Mouse (Mus musculus) layer of hippocampus, adult 8-10 months (tissue): Measurements from ENCODE around the gene Exd2. TPM values are rescaled to one million over a fixed set of nuclear protein-coding genes. Genes with fewer than 3 reads are reported as not detected.
"Not testable (repeated sequence)": the region's sequence is repeated elsewhere in the genome, so short reads cannot be mapped to it uniquely, and the experiment has no call there.

ENCODE experiments used
- DNase-seq, 2 experiments: peaks; one replicate each; pipeline ENCODE4 v3.0.0; 2022; ENCODE audit warnings: low spot score in 2 of 2
- total RNA-seq, 4 experiments: library from RNA; stranded (reverse); gene quantifications; 2 replicates each; pipeline ENCODE4 v1.2.4; 2022

Exd2 gene
- total RNA-seq = 100 to 1,000 TPM in 2 of 4 experiments, 10 to 100 TPM in 2; 86.5 to 127 (median 106) TPM

DNA sequence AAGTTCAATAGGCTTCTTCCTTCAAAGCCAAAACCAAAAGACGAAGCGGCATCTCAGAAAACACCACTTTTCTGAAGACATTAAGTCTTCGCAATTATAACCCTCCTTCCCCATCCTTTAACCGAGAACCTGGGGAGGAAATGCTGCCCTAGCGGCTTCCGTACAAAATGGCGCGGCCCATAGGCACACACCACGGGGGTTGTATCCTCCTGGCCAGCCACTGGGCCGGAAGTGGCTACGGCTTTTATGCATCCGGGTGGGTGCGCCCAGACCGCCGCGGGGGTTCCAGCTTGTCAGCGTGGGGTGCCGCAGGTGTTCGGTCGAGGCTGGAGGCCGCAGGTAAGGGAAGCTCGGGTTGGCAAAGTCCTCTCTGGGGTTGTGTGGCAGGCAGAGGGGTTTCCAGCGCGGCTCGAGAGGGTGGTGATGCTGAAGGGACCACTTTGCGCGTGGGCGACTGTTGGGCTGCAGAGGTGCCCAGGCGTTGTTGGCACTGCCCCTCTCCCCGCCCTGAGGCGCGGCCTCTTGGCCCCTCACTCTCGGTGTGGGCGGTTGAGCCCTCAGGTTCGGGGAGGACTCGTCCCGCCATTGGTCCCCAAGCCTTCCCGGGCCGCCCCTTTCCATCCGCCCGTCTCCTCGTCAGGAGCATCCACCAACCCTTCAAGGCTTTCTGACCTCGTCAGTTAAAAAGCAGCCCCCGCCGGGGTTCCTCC is at the start of gene Exd2:
TSS of gene Exd2 (plus strand) at position 154 of the 710 bp plus-strand sequence.
- peak; percentile 89 to 92 for DNase-seq

DNA sequence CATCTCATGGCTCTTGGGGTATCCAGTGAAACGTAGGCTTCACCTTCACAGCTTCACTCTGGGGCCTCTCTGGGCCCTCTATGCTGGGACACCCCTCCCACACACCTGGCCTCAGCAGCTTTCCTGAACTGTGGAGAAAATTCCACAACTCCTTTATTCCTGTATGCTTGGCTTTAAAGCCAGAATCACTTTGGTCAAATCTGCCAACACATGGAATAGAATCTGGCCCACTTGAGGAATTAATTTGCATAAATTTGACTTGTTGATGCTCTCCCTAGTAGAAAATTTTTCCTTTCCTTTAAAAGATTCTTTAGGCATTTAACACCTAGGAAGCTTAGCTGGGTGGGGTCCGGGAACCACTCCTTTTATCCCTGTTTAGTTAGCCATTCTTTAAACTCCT is 47.8 kb upstream of the Exd2 start:
- no peak for DNase-seq

DNA sequence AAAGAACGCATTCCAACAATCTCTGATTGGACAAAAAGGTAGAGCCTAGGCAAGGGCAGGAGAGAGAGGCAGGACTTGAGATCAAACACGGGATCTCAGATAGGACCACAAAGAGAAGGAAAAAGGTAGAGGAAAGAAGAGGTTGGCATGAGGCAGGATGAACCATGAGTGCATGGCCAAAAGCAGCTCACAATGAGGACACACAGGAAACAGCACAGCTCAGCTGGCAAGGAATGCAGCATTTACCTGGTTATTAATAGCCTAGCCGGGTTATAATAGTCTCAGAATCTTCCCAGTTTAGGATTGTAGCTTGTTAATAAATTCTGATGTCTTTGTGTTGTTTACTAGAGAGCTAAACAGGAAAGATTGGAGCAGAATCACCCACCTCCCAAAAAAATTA is 35.2 kb upstream of the Exd2 start:
- DNase-seq = no peak

DNA sequence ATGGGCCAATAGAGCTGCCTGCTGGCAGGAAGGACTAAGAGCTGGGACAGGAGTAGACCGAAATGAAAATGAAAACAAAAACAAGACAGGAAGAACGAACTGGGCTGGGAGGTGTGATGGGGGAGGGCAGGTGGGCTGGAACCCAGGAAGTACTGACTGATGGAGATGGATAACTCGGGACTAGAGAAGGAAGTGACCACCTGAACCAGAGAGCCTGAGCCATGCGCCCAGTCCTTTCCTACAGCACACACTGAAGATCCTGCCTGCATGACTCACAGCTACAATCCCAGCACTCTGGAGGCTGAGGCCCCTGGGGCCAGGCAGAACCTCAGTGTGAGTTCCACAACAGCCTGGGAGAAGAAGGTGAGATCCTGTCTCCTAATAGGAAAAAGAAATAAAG is 29.6 kb upstream of the Exd2 start:
- no peak for DNase-seq

DNA sequence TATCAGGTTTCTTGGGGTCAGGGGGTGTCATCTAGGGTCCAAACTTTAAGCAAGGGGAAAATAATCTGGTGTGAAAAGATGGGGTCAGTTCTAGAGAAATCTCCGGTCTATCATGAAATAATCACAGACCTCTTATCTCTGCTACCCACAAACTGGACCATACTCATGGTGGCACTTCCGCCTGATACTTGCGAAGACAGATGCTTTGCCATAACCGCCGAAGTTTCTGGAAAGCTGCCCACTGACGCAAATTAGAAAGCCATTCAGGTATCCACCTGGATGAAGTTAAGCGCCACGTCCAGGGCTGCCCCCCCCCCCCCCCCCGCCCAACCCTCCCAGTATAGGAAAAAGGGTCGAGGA is 28.3 kb upstream of the Exd2 start:
- DNase-seq = no peak

DNA sequence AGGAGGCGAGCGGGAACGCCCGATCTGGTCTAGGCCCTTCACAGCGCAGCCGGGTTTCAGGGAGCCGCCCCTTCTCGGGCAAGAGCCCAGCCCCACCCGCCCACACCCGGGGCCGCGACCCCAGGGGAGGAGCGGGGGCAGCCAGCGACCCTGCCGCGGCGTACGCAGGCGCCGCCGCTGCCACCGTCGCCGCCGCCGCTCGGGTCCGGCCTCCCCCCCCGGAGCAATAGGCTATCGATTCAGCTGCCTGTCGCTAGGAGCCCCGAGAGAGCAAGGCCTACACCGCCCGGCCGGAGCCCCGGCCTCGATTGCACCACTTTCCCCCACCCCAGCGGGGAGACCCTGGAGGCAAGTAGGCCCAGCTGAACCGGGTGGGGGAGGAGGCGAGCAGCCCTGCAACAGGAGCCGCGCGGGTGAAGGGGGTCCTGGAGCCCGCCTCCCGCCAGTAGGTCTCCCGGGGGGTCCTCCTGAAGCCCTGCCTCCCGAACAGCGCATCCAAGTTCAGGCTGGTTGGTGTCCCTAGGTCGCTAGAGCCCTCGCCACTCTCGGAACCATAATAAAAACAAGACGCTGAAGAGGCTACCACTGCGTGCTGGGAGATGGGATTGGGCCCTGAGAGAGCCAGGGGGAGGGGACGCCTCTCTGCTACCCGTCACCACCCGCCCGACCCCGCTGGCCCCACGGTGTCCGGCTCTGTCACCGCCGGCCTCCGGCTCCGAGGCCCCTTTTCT is 27.8 kb upstream of the Exd2 start:
- peak; percentile 49 to 52 for DNase-seq

DNA sequence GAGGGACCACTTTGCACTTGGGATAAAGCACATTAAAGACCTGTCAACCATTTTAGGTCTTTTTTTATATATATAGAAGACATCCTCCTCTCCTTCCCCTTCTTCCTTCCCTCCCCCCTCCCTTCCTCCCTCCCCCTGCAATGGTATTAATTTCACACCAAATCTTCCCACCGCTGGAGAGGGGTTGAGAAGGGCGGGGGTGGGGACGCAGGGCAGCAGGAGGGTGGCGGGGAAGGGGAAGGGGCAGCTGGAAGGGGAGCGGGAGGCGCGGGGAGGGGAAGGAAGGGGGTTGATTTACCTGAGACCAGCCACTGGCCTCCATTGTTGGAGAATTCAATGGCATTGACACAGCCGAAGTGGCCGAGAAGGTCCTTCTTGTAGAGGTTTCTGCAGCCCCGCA is 27.0 kb upstream of the Exd2 start:
- DNase-seq = no peak

DNA sequence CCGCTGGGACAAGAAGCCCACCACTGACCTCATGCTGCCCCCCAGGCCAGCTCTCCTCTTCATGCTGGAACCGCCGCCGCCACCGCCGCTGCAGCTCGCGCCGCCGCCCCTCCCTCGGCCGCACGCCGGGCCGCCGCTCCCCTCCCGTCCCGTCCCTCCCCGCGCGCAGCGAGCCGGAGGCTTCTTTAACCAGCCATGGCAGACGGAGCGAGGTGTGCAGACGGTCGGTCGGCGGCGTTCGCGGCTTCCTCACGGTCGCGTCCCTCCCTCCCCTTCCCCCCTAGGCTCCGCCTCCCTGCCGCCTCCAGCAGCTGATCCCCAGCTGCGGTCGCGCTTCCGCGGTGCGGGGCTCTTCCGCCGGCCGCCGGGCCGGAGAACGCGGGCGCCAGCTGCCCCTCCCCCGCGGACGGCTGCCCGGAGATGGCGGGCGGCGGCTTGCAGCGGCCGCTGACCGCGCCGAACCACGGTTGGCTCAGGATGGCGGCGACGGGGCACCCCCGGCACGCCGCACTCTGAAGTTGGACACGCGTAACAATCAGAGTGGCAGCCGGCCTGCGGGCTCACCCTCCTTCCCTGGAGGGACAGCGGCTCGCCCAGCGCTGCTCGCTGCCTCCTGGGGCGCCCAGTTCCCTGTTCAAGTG is 26.4 kb upstream of the Exd2 start, which contains the start of gene Dcaf5:
TSS of gene Dcaf5 (minus strand) at position 266 of the 641 bp plus-strand sequence.
- DNase-seq = peak; percentile 59 to 70

DNA sequence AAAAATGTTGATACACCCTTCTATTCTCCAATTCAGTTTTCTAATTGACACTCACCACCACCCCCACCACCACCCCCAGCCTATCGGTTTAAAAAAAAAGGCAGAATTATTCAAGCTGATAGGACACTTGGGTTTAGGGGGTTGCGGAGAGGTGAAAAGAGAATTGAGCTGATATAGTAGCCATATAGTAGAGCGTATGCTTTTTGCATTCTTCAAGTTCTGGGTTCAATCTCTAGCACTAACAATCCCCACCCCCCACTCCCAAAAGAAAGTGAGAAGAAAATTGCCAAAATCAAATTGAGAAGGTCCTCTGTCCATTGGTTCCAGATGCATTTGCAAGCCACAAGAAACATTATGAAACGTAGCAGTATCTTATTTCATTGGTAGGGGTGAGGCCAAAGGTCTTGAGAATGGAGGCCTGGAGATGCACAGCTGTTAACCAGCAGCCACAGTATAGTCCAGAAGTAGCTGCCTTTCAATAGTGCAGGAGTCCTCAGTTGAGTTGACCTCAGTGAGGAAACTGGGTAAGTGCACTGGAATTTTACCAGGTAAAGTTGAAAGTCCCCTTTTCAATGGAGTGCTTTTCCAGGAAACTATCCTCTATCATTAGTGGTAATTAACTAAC is 25.7 kb upstream of the Exd2 start:
- DNase-seq = no peak

DNA sequence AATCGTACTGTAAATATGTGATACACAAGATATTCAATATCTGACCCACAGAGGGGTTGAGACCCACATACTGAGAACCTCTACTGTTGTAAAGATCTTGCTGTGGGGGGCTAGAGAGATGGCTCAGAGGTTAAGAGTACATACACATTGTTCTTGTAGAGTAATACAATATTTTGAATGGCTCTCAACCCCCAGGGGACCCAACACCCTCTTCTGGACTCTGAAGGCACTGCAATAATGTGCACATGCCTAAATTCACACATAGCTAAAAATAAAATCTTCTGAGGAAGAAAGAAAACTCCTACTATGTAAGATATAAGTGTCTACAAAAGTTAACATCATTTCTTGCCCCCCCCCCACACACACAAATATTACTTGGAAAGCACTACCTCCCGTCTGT is 21.9 kb upstream of the Exd2 start:
- DNase-seq = no peak

DNA sequence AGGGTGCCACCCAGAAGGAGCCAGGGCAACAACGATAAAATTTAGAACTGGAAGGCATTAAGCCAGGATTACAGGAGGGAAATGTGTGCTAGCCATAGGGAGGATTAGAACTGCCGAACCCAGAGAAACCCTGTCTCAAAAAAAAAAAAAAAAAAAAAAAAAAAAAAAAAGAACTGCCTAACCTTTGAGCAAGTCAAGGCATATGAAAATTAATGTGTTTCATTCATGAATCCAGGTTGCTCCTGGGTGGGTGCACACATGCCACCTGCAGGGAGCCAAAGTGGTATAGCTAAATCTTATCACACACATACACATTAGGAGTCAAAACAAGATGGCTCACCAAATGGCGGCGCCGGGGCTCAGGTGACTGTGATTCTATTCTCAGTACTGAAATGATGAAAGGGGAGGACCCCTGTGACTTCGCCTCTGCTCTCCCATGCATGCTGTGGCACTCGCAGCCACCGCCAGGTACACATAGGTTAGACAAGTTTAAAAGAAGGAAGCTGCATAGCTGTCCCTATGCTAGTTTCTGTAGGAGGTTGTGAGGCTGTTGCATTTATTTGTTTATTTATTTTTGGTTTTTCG is 18.3 kb upstream of the Exd2 start:
- DNase-seq = no peak

DNA sequence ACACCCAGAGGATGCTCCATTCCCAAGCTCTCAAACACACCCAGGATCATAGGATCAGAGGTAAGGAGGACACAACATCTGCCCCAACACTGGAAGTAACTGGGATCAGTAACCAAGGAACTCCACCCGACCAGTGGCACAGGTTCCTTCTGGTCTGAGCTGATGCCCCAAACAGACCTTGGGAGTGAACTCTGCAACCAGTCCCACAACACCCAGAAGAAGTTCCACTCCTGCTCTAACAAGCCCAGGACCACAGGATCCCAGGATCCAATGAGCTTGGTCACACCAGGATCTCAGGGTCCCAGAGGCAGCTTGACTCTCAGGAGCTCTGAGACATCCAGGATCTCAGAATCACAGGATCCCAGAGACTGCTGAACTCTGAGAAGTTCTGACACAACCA is 9.4 kb upstream of the Exd2 start:
- DNase-seq = no peak

DNA sequence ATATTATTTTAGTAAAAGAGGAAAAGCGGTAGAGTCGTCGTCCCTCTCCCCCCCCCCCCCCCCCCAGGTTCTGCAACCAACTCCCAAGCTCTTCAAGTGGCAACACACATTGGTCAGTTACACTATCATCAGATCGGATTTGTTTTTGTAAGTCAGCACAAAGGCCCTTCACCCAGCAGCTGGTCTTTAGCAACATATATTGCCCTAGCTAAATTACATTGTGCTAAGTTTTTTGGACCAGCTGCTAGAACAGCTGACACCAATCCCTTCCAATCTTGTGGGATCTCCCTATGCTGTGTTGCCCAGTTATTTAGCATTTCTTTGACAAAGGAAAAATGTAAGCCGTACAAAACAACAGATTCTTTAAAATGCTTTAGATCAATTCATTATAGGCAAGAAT is 4.9 kb upstream of the Exd2 start:
- DNase-seq = no peak

DNA sequence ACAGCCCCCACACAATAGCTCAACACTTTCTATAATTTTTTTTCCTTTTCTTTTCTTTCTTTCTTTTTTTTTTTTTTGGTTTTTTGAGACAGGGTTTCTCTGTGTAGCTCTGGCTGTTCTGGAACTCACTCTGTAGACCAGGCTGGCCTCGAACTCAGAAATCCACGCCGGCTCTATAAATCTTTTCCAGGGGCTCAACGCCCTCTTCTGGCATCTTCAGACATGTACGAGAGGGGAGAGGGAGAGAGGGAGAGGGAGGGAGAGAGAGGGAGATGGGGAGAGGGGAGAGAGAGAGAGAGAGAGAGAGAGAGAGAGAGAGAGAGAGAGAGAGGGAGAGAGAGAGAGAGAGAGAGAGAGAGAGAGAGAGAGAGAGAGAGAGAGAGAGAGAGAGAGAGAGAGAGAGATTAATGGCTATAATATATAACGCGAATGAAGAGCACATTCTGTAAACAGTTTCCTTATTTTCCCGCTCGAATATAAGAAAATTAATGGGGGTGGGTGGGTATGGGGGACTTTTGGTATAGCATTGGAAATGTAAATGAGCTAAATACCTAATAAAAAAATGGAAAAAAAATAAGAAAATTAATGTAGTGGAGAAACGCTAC is 501 bp upstream of the Exd2 start:
- DNase-seq = not testable (repeated sequence)

DNA sequence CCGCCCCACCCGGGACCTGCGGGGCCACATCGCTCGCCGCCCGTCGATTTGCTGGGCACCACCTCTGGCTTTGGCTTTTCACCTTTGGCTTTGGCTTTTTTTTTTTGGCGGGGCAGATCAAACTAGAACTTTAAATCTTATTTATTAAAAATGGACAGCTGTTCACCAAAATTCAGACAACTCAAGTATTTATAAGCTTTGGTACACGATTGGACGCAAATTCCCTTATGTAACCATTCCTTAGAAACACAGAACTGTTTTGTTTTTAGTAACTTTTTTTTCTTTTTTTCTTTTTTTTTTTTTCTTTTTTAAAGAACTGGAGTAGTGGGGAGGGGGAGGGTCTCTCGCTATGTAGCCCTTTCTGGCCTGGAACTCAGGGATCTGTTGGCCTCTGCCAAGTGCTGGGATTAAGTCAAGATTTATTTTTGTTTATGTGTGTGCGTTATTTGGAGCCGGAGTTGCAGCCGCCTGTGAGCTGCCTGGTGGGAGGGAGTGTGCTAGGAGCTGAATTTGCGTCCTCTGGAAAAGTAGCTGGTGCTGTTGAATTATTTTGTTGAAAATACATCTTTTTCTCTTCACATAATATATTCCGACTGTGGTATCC is 873 bp downstream of the Exd2 start:
- no peak for DNase-seq

DNA sequence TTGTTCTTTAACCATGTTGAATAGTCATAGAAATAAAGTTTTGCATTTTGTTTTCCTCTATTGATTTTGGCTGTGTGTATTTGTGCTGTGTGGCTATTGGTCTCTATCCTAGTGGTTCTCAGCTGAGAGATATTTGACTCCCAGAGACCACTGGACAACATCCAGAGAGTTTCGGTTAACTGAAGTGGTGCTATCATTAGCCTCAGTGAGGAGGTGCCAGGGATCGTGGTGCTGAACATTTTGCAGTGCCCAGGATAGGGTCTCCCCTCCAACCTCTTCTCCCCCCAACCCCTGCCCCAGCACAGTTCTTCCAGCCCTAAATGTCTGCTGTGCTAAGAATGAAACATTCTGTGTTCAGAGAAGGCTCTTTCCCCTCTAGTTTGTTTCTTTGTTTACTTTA is 7.3 kb downstream of the Exd2 start:
- no peak for DNase-seq

DNA sequence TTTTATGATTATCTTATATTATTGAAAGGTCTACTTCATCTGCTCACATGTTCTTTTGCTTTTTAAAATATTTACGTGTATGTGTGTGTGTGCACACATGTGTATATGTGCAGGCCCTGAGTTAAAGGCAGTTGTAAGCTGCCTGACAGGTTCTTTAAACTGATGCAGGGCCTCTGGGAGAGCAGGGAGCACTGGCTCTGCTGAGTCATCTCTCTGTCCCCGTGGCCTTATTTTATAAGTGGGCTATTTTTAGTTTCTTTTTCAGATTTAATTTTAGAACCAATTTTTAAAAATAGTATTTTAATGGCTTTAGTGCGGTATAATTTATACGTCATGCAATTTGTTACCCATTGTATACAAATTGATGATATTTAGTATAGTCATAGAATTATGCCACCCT is 9.0 kb downstream of the Exd2 start:
- DNase-seq = no peak

DNA sequence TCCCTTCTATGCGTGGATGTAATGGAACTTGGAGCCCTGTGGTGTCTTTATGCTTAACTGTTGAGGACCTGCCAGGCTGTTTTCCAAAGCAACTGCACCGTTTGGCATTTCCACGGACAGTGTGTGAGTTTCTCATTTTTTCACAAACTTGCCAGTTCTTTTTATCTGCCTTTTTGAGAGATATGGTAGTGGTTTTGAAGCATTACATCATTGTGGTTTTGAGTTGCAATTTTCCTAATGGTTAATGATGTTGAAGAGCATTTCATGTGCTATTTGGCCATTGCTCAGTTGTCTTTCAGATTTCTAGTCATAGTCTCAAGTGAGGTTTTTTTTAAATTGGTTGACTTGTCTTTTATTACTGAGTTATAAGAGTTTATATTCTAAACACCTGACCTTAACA is 10.8 kb downstream of the Exd2 start:
- DNase-seq = no peak

DNA sequence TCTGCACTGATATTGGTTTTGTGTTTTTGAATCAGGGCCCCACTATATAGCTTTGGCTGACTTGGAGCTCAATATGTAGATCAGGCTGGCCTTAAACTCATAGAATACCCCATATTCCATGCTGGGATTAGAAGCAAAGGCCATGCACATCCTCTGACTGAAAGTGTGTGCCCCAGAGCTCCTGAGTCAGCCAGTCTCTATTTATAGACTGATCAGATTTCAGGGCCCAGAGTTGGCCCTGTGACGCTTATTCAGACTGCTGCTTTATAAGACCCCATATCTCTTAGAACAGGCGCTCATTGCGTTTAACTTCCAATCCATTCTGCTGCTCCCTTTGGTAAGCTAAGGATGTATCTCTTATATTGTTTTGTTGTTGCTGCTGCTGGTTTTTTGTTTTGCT is 17.1 kb downstream of the Exd2 start:
- no peak for DNase-seq

DNA sequence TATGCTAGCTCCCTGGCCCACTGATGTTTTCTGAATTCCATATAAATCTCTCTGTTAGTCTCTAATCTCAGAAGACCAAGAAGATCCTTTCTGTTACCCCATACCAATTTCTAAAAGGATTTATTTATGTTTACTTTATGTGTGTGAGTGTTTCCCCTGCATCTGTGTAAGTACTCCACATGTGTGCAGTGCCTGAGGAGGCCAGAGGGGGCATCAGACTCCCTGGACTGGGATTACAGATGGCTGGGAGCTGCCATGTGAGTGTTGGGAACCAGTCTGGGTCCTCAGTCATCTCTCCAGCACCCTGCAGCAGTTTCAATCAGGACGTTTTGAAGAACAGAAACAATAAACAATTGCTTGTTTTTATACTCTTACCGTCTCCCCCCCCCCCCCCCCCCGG is 20.5 kb downstream of the Exd2 start:
- DNase-seq = no peak

DNA sequence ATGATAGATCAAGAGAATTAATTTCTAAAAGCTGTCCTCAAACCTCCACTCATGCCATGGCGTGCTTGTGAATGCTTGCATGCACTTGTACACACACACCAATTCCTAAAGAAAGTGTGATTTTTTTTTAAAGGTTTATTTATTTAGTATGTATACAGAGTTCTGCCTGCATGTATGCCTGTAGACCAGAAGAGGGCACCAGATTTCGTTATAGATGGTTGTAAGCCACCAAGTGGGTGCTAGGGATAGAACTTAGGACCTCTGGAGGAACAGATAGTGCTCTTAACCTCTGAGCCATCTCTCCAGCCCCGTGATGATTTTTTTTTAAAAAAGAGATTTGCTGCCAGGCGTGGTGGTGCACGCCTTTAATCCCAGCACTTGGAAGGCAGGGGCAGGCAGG is 30.4 kb downstream of the Exd2 start:
- no peak for DNase-seq
